Mouse (Mus musculus): ENCODE measurements around the gene Rgs7bp. TPM values are rescaled to one million over a fixed set of nuclear protein-coding genes. Genes with fewer than 3 reads are reported as not detected.
"Not testable (repeated sequence)": the region's sequence is repeated elsewhere in the genome, so short reads cannot be mapped to it uniquely, and the experiment has no call there.

Rgs7bp gene
- polyA plus RNA-seq, 1 experiment = under 0.01 TPM

DNA sequence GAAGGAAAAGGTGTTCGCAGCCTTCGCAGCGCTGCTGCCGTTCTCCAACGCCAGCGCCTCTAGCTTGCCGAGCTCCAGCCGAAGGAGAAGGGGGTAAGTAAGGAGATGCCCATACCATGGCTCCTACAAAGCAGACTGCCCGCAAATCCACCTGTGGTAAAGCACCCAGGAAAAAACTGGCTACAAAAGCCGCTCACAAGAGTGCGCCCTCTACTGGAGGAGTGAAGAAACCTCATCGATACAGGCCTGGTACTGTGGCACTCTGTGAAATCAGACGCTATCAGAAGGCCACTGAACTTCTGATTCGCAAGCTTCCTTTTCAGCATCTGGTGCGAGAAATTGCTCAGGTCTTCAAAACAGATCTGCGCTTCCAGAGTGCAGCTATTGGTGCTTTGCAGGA, 136.1 kb downstream of the Rgs7bp start:
- TF ChIP-seq POLR2AphosphoS2 (IDR thresholded peaks at IDR 0.05; ENCODE audit: insufficient read length, low read depth) (no peak), CEBPB (IDR thresholded peaks at IDR 0.05; ENCODE audit: insufficient read depth, poor library complexity, severe bottlenecking) (no peak), MYOG (IDR thresholded peaks at IDR 0.05; ENCODE audit: control insufficient read depth in 1 of 3, insufficient read depth in 1 of 3, insufficient read length in 2 of 3, low read depth in 2 of 3) (no peak), MAX (IDR thresholded peaks at IDR 0.05; ENCODE audit: low read depth) (no peak), E2F4 (IDR thresholded peaks at IDR 0.05; ENCODE audit: insufficient read depth) (no peak), SRF (IDR thresholded peaks at IDR 0.05; ENCODE audit: control insufficient read depth, insufficient read length, low read depth) (no peak), TCF3 (IDR thresholded peaks at IDR 0.05; ENCODE audit: insufficient read length, low read depth) (no peak), POLR2A (IDR thresholded peaks at IDR 0.05; ENCODE audit: insufficient read length, low read depth) (no peak), USF1 (IDR thresholded peaks at IDR 0.05; ENCODE audit: low read depth) (no peak), MYOD1 (IDR thresholded peaks at IDR 0.05; ENCODE audit: control insufficient read depth in 1 of 3, insufficient read length in 2 of 3, low read depth in 2 of 3) (no peak), TCF12 (IDR thresholded peaks at IDR 0.05; ENCODE audit: insufficient read depth, poor library complexity, severe bottlenecking) (no peak), REST (IDR thresholded peaks at IDR 0.05; ENCODE audit: insufficient read depth, insufficient read length) (no peak)
- H3K27me3 ChIP-seq (ENCODE audit: control insufficient read depth, insufficient read depth, insufficient read length) = no peaks in the 10 kb centered on the region
- H3K79me2 ChIP-seq (ENCODE audit: control insufficient read depth, insufficient read depth) = no peaks in the 10 kb centered on the region
- H3K4me2 ChIP-seq (ENCODE audit: low read depth) = no peak overlapping the region
- no peak overlapping the region for H3ac ChIP-seq (ENCODE audit: control insufficient read depth, insufficient read length)
- no peak overlapping the region for H3K4me3 ChIP-seq
- H3K36me3 ChIP-seq (ENCODE audit: control insufficient read depth, insufficient read depth) = no peaks in the 10 kb centered on the region

DNA sequence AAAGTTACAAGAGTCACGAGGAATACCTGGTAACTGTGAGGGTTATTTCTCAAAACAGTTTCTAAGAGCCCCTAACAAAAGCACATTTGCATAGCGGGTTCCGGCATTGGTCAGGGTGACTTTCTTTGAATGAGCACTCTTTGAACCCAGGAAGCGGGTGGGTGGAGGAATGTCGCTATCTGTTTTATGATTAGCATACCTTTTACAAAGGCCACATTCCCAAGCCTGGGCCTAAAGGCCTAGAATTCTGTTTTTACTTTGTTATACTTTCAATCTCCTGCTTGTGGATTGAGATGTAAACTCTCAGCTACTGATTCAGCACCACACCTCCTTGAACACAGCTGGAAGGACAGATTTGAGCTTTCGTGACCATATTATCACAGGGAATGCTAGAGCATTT, 138.0 kb downstream of the Rgs7bp start:
- not testable (repeated sequence) for H3K79me2 ChIP-seq (ENCODE audit: control insufficient read depth, insufficient read depth); H3K4me2 ChIP-seq (ENCODE audit: low read depth)

DNA sequence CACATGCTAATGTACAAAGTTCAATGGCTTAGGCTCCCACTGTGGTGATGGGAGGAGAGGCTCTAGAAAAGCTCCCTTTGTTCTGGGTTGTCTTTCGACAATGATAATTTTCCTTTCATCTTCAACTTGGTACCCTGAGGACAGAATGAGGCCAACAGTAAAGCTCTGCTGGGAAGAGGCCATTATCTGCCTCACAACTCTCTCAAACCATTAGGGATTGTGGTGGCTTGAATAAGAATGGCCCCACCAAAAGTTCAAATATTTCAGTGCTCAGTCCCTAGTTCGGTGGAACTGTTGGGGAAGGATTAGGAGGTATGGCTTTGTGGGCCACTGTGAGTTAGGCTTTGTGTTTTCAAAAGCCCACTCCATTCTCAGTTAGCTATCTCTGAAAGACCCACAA, 138.6 kb downstream of the Rgs7bp start:
- H3K79me2 ChIP-seq (ENCODE audit: control insufficient read depth, insufficient read depth) = no peaks in the 10 kb centered on the region
- H3K4me3 ChIP-seq = no peak overlapping the region
- H3K4me2 ChIP-seq (ENCODE audit: low read depth) = no peak overlapping the region
- H3K27me3 ChIP-seq (ENCODE audit: control insufficient read depth, insufficient read depth, insufficient read length) = no peaks in the 10 kb centered on the region
- H3ac ChIP-seq (ENCODE audit: control insufficient read depth, insufficient read length) = no peak overlapping the region
- no peaks in the 10 kb centered on the region for H3K36me3 ChIP-seq (ENCODE audit: control insufficient read depth, insufficient read depth)
- TF ChIP-seq MYOG (IDR thresholded peaks at IDR 0.05; ENCODE audit: control insufficient read depth in 1 of 3, insufficient read depth in 1 of 3, insufficient read length in 2 of 3, low read depth in 2 of 3) (no peak), E2F4 (IDR thresholded peaks at IDR 0.05; ENCODE audit: insufficient read depth) (no peak), CEBPB (IDR thresholded peaks at IDR 0.05; ENCODE audit: insufficient read depth, poor library complexity, severe bottlenecking) (no peak), USF1 (IDR thresholded peaks at IDR 0.05; ENCODE audit: low read depth) (no peak), TCF3 (IDR thresholded peaks at IDR 0.05; ENCODE audit: insufficient read length, low read depth) (no peak), POLR2A (IDR thresholded peaks at IDR 0.05; ENCODE audit: insufficient read length, low read depth) (no peak), TCF12 (IDR thresholded peaks at IDR 0.05; ENCODE audit: insufficient read depth, poor library complexity, severe bottlenecking) (no peak), POLR2AphosphoS2 (IDR thresholded peaks at IDR 0.05; ENCODE audit: insufficient read length, low read depth) (no peak), MAX (IDR thresholded peaks at IDR 0.05; ENCODE audit: low read depth) (no peak)

More for the DNA sequence above, 138.0 kb downstream of the Rgs7bp start:
- not testable (repeated sequence) for H3K27me3 ChIP-seq (ENCODE audit: control insufficient read depth, insufficient read depth, insufficient read length); H3K4me3 ChIP-seq; H3K36me3 ChIP-seq (ENCODE audit: control insufficient read depth, insufficient read depth); H3ac ChIP-seq (ENCODE audit: control insufficient read depth, insufficient read length)

DNA sequence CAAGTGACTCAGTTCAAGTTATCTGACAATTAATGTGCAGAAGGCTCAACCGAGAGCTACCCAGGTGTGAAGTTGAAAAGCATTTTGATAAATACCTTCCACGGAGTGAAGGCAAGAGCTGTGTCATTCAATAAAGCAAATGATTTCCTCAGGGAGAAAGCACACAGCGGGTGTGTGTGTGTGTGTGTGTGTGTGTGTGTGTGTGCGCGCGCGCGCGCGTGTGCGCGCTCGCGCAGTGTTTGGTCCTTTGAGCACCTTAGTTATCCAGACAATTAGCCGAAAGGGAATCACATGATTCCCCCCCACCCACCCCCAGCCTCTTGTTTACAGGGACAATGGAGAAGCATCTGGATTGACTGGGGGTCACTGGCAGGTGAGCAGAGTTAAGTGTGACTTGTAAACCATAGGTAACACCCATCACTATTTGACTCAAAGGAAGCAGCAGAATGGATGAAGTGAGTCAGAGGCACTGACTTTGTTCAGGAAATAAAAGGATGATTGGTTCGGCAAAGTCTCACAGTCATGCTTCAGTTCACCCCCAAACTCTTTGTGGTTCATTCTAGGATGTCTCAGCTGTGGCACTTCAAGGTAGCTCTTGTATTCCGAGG, 140.3 kb downstream of the Rgs7bp start:
- Histone ChIP-seq H3ac (ENCODE audit: control insufficient read depth, insufficient read length) (no peak overlapping the region), H3K36me3 (ENCODE audit: control insufficient read depth, insufficient read depth) (no peaks in the 10 kb centered on the region), H3K27me3 (ENCODE audit: control insufficient read depth, insufficient read depth, insufficient read length) (no peaks in the 10 kb centered on the region), H3K79me2 (ENCODE audit: control insufficient read depth, insufficient read depth) (no peaks in the 10 kb centered on the region), H3K4me2 (ENCODE audit: low read depth) (no peak overlapping the region), H3K4me3 (no peak overlapping the region)
- no peak for TF ChIP-seq MYOD1 (IDR thresholded peaks at IDR 0.05; ENCODE audit: control insufficient read depth in 1 of 3, insufficient read length in 2 of 3, low read depth in 2 of 3)
- no peak for TF ChIP-seq TCF12 (IDR thresholded peaks at IDR 0.05; ENCODE audit: insufficient read depth, poor library complexity, severe bottlenecking)
- TF ChIP-seq TCF3 (IDR thresholded peaks at IDR 0.05; ENCODE audit: insufficient read length, low read depth) = no peak
- no peak for TF ChIP-seq E2F4 (IDR thresholded peaks at IDR 0.05; ENCODE audit: insufficient read depth)
- TF ChIP-seq POLR2A (IDR thresholded peaks at IDR 0.05; ENCODE audit: insufficient read length, low read depth) = no peak
- no peak for TF ChIP-seq CEBPB (IDR thresholded peaks at IDR 0.05; ENCODE audit: insufficient read depth, poor library complexity, severe bottlenecking)
- TF ChIP-seq MYOG (IDR thresholded peaks at IDR 0.05; ENCODE audit: control insufficient read depth in 1 of 3, insufficient read depth in 1 of 3, insufficient read length in 2 of 3, low read depth in 2 of 3) = no peak
- TF ChIP-seq SRF (IDR thresholded peaks at IDR 0.05; ENCODE audit: control insufficient read depth, insufficient read length, low read depth) = no peak
- no peak for TF ChIP-seq MAX (IDR thresholded peaks at IDR 0.05; ENCODE audit: low read depth)
- no peak for TF ChIP-seq POLR2AphosphoS2 (IDR thresholded peaks at IDR 0.05; ENCODE audit: insufficient read length, low read depth)
- TF ChIP-seq REST (IDR thresholded peaks at IDR 0.05; ENCODE audit: insufficient read depth, insufficient read length) = no peak
- no peak for TF ChIP-seq USF1 (IDR thresholded peaks at IDR 0.05; ENCODE audit: low read depth)

GRCm38 (mm10) chr13:104911626-104912025, 143.1 kb downstream of the Rgs7bp start:
- H3K27me3 ChIP-seq (ENCODE audit: control insufficient read depth, insufficient read depth, insufficient read length); H3K36me3 ChIP-seq (ENCODE audit: control insufficient read depth, insufficient read depth); H3K4me3 ChIP-seq; H3ac ChIP-seq (ENCODE audit: control insufficient read depth, insufficient read length); H3K4me2 ChIP-seq (ENCODE audit: low read depth); H3K79me2 ChIP-seq (ENCODE audit: control insufficient read depth, insufficient read depth): not testable (repeated sequence)

- not testable (repeated sequence) for H3K79me2 ChIP-seq (ENCODE audit: control insufficient read depth, insufficient read depth)
Observed at GRCm38 (mm10) chr13:104911006-104911405, 143.7 kb downstream of the Rgs7bp start.

More at GRCm38 (mm10) chr13:104911006-104911405, 143.7 kb downstream of the Rgs7bp start:
- H3K27me3 ChIP-seq (ENCODE audit: control insufficient read depth, insufficient read depth, insufficient read length); H3K36me3 ChIP-seq (ENCODE audit: control insufficient read depth, insufficient read depth); H3ac ChIP-seq (ENCODE audit: control insufficient read depth, insufficient read length); H3K4me3 ChIP-seq; H3K4me2 ChIP-seq (ENCODE audit: low read depth): not testable (repeated sequence)
